Mouse (Mus musculus) CD4-positive, CD25-positive, alpha-beta regulatory T cell, adult 2 months (primary cell): ENCODE results near the gene Oaz3.

Experiments used
- DNase-seq: peaks from one replicate; pipeline ENCODE4 v3.0.0-alpha.2; 2012; ENCODE audit warnings: low read depth, low spot score

Oaz3 gene

GRCm38 (mm10) chr3:94388047-94388446, 55.7 kb downstream of the Oaz3 start:
- DNase-seq: peak; percentile 54

GRCm38 (mm10) chr3:94387391-94387790, 56.3 kb downstream of the Oaz3 start:
- no peak for DNase-seq

GRCm38 (mm10) chr3:94386671-94387070, 57.0 kb downstream of the Oaz3 start:
- no peak for DNase-seq

DNA sequence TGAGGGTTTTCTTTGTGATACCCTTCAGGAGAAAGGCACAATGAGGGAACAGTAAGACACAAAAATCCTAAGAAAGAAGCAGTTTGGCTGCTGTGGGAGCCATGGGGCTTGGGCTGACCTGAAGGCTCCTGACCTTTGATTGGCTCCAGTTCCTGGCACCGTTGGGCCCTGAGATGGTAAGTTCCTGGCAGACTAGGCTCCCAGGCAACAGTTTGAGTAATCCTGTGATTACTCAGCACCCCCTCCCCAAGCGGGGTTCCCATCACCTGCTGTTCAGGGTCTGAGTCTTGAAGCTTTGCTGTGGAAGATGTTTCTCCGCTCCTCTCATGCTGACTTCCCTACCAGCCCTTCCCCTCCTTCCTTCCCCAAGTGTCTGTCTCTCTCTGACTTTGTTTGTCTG, 60.2 kb downstream of the Oaz3 start:
- no peak for DNase-seq
